Mouse (Mus musculus): ENCODE data around the gene Fam78b. TPM values are rescaled to one million over a fixed set of nuclear protein-coding genes. Genes with fewer than 3 reads are reported as not detected.

Fam78b gene
- polyA plus RNA-seq, 1 experiment from 2014 or later: 0.63 TPM

DNA sequence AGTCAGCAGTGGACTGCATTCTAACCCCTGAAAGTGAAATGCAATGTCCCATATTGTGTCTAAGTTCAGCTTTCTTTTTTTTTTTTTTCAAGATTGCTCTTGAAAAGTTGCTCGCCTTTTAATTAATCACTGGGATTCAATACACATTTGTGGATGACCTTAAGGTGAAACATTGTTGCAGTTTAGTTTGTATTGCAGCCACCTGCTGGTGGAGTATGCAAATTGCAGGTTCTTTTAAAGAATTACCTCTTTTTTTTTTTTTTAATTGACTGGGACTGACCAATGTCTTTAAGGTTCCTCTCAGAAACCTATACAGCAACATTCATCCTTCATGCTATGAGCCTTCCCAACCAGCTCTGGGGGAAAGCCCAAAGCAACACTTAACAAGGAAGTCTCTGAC is 33.2 kb downstream of the Fam78b start:
- Histone ChIP-seq H3K36me3 (no peaks in the 10 kb centered on the region), H3K9ac (no peak overlapping the region), H3K4me3 (no peak overlapping the region), H3K27ac (replicated peaks) (no peak overlapping the region), H3K27me3 (replicated peaks) (no peaks in the 10 kb centered on the region), H3K4me1 (peaks cover 15% of the 10 kb centered on the region), H3K9me3 (no peaks in the 10 kb centered on the region), H3K4me2 (no peak overlapping the region)
- WGBS: 66% methylated on average over 1 of the region's 1 CpGs
- no peak for ATAC-seq (ENCODE audit: extremely low read depth, insufficient number of reproducible peaks, low FRiP score, low TSS enrichment)

- no peaks in the 10 kb centered on the region for H3K36me3 ChIP-seq
- 79% methylated on average over 6 of the region's 6 CpGs for WGBS
- H3K27ac ChIP-seq (replicated peaks): no peak overlapping the region
- no peaks in the 10 kb centered on the region for H3K27me3 ChIP-seq (replicated peaks)
- H3K9ac ChIP-seq: no peak overlapping the region
- H3K4me1 ChIP-seq: peaks cover 10% of the 10 kb centered on the region
- H3K4me2 ChIP-seq: no peak overlapping the region
- peaks cover 8% of the 10 kb centered on the region; the same call in 1 of the 2 replicates for H3K9me3 ChIP-seq
- ATAC-seq (ENCODE audit: extremely low read depth, insufficient number of reproducible peaks, low FRiP score, low TSS enrichment): no peak
- H3K4me3 ChIP-seq: no peak overlapping the region
These were observed 41.3 kb downstream of the Fam78b start for GRCm38 (mm10) chr1:167042558-167042957.

DNA sequence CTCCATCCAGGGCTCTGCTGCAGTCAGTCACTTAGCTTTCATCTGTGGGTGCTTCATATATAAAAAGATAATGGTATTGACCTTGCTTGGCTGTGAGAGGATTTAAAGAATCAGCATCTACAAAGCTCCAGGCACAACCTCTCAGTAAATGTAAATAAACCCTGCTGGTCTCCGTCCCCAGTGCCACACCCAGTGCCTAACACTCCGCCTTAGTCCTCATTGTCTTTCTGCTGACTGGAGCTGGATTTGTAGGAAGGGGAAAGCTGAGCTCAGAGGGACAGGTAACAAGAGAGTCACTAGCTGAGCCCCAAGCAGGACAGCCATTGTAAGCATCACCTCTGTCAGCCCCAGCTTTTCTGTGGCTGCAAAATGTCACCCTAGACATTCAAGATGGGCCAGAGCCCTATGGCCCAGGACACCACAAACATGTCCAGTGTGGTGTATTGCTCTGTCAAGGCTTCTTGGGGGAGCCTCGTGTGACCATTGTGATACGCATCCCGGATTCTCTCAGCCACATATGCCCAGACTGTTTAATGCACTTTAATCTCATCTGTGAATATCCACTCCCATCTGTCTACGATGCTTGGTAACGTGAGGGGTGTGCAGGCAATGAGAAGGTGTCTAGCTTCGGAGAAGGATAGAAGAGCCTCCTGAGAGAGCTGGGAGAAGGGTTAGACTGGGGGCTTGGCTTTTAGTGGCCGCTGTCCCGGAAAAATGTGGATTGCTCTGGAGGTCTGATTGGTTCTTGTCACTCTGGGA is 45.1 kb downstream of the Fam78b start:
- WGBS: 47% methylated on average over 10 of the region's 10 CpGs
- H3K27ac ChIP-seq (replicated peaks): no peak overlapping the region
- H3K4me2 ChIP-seq: no peak overlapping the region
- no peaks in the 10 kb centered on the region for H3K4me1 ChIP-seq
- no peaks in the 10 kb centered on the region for H3K27me3 ChIP-seq (replicated peaks)
- peaks cover 8% of the 10 kb centered on the region; the same call in 1 of the 2 replicates for H3K9me3 ChIP-seq
- H3K36me3 ChIP-seq: no peaks in the 10 kb centered on the region
- no peak overlapping the region for H3K9ac ChIP-seq
- no peak for ATAC-seq (ENCODE audit: extremely low read depth, insufficient number of reproducible peaks, low FRiP score, low TSS enrichment)
- no peak overlapping the region for H3K4me3 ChIP-seq

- Histone ChIP-seq H3K36me3 (no peaks in the 10 kb centered on the region), H3K27me3 (replicated peaks) (no peaks in the 10 kb centered on the region), H3K27ac (replicated peaks) (no peak overlapping the region), H3K9me3 (no peaks in the 10 kb centered on the region), H3K9ac (no peak overlapping the region), H3K4me3 (no peak overlapping the region), H3K4me2 (no peak overlapping the region), H3K4me1 (no peaks in the 10 kb centered on the region)
- 72% methylated on average over 3 of the region's 3 CpGs for WGBS
- ATAC-seq (ENCODE audit: extremely low read depth, insufficient number of reproducible peaks, low FRiP score, low TSS enrichment): no peak
These were observed 49.6 kb downstream of the Fam78b start for GRCm38 (mm10) chr1:167050859-167051258.

GRCm38 (mm10) chr1:167054029-167054428 is 52.8 kb downstream of the Fam78b start:
- Histone ChIP-seq H3K36me3 (no peaks in the 10 kb centered on the region), H3K4me1 (no peaks in the 10 kb centered on the region), H3K27ac (replicated peaks) (no peak overlapping the region), H3K9me3 (no peaks in the 10 kb centered on the region), H3K9ac (no peak overlapping the region), H3K27me3 (replicated peaks) (no peaks in the 10 kb centered on the region), H3K4me3 (no peak overlapping the region), H3K4me2 (no peak overlapping the region)
- 45% methylated on average over 7 of the region's 7 CpGs for WGBS
- ATAC-seq (ENCODE audit: extremely low read depth, insufficient number of reproducible peaks, low FRiP score, low TSS enrichment): no peak

GRCm38 (mm10) chr1:167057543-167057942 is 56.3 kb downstream of the Fam78b start:
- Histone ChIP-seq H3K4me3 (no peak overlapping the region), H3K4me1 (no peaks in the 10 kb centered on the region), H3K27me3 (replicated peaks) (no peaks in the 10 kb centered on the region), H3K36me3 (no peaks in the 10 kb centered on the region), H3K4me2 (no peak overlapping the region), H3K9me3 (no peaks in the 10 kb centered on the region), H3K9ac (no peak overlapping the region), H3K27ac (replicated peaks) (no peak overlapping the region)
- ATAC-seq (ENCODE audit: extremely low read depth, insufficient number of reproducible peaks, low FRiP score, low TSS enrichment): no peak
- 68% methylated on average over 5 of the region's 5 CpGs for WGBS

DNA sequence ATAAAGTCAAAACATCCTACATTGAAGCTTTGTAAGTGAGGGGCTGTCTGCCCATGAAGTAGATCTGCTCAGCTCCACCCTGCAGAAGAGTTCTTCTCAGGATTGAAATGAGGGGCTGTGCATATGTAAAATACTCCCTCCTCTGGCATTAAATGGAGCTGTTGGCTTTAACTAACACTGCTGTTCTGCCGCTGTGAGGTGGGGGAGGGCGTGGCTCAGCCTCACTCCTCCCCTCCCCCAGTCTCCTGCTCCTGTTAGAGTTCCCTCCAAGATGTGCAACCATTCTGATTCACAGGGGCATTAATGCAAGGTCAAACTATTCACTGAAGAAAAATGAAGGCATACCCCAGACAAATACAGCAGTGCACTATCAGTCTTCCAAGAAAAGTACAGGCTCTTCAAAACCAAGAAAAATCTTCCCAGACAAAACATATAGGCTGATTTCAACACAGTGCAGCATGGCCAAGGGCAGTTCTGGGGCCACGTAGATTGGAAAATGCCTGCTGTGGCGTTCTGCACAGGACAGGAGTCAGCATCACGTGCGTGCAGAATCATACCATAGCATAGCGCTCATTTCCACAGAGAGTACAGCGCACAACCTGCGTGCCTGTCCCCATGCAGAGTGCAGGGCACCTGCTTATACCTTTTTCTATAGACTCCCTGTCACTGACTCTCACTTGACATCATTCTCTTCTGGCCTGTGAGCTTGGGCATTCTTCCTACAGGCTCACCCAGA is 58.5 kb downstream of the Fam78b start:
- Histone ChIP-seq H3K27me3 (replicated peaks) (no peaks in the 10 kb centered on the region), H3K9me3 (no peaks in the 10 kb centered on the region), H3K4me1 (peaks cover 10% of the 10 kb centered on the region; the same call in 1 of the 2 replicates), H3K36me3 (no peaks in the 10 kb centered on the region), H3K4me2 (no peak overlapping the region), H3K9ac (no peak overlapping the region), H3K27ac (replicated peaks) (no peak overlapping the region), H3K4me3 (no peak overlapping the region)
- ATAC-seq (ENCODE audit: extremely low read depth, insufficient number of reproducible peaks, low FRiP score, low TSS enrichment): no peak
- WGBS: 58% methylated on average over 9 of the region's 9 CpGs

GRCm38 (mm10) chr1:167063971-167064370 is 62.8 kb downstream of the Fam78b start:
- no peaks in the 10 kb centered on the region for H3K36me3 ChIP-seq
- WGBS: 38% methylated on average over 4 of the region's 4 CpGs
- ATAC-seq (ENCODE audit: extremely low read depth, insufficient number of reproducible peaks, low FRiP score, low TSS enrichment): no peak
- no peak overlapping the region for H3K4me2 ChIP-seq
- peaks cover 10% of the 10 kb centered on the region; the same call in 1 of the 2 replicates for H3K4me1 ChIP-seq
- H3K27me3 ChIP-seq (replicated peaks): no peaks in the 10 kb centered on the region
- H3K9me3 ChIP-seq: no peaks in the 10 kb centered on the region
- no peak overlapping the region for H3K4me3 ChIP-seq
- H3K9ac ChIP-seq: no peak overlapping the region
- no peak overlapping the region for H3K27ac ChIP-seq (replicated peaks)

GRCm38 (mm10) chr1:167065541-167065940 is 64.3 kb downstream of the Fam78b start:
- H3K36me3 ChIP-seq: no peaks in the 10 kb centered on the region
- 41% methylated on average over 4 of the region's 4 CpGs for WGBS
- no peak for ATAC-seq (ENCODE audit: extremely low read depth, insufficient number of reproducible peaks, low FRiP score, low TSS enrichment)

DNA sequence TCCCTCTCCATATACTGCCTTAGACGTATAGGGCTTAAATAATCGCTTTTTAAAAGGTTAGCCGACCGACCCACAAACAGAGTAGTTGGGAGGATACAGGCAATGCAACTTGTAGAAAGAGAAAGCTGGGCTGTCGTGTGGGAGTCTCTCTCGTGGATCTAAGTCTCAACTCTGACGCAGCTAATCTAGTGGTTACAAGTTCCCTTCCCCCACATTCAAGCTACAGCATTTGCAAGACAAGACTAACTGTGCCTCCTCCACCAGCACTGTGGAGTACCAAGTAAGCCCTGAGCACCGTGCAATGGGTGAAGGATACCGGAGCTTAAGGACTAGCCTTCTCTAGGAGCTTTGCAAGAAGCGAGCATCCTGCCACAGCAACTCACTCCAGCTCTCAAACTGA is 64.8 kb downstream of the Fam78b start:
- Histone ChIP-seq H3K27me3 (replicated peaks) (no peaks in the 10 kb centered on the region), H3K9ac (no peak overlapping the region), H3K27ac (replicated peaks) (no peak overlapping the region), H3K4me2 (no peak overlapping the region), H3K36me3 (no peaks in the 10 kb centered on the region), H3K4me3 (no peak overlapping the region), H3K4me1 (peaks cover 10% of the 10 kb centered on the region; the same call in 1 of the 2 replicates), H3K9me3 (no peaks in the 10 kb centered on the region)
- ATAC-seq (ENCODE audit: extremely low read depth, insufficient number of reproducible peaks, low FRiP score, low TSS enrichment): no peak
- 61% methylated on average over 10 of the region's 10 CpGs for WGBS

More at GRCm38 (mm10) chr1:167065541-167065940, 64.3 kb downstream of the Fam78b start:
- no peak overlapping the region for H3K4me3 ChIP-seq
- H3K4me1 ChIP-seq: peaks cover 10% of the 10 kb centered on the region; the same call in 1 of the 2 replicates
- no peak overlapping the region for H3K27ac ChIP-seq (replicated peaks)
- H3K4me2 ChIP-seq: no peak overlapping the region
- no peak overlapping the region for H3K9ac ChIP-seq
- H3K9me3 ChIP-seq: no peaks in the 10 kb centered on the region
- no peaks in the 10 kb centered on the region for H3K27me3 ChIP-seq (replicated peaks)

DNA sequence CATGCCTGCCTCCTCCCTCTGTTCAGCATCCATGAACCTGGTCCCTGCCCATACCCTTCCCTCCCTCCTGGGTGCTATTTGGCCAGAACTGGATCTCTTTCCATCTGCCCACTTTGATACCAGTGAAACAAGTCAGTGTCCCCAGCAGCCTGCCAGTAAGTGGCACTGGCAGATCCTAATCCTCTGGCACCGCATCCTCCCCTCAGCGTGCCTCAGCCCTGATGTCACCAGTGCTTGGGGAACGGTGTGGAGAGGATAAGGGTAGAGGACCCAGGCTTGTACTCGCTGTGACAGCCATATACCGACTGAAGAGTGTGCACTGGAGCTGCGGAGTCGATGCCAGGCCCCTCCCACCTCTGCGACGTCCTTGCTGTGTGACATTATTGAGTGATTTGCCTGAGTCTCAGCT is 65.7 kb downstream of the Fam78b start:
- no peaks in the 10 kb centered on the region for H3K9me3 ChIP-seq
- ATAC-seq (ENCODE audit: extremely low read depth, insufficient number of reproducible peaks, low FRiP score, low TSS enrichment): no peak
- WGBS: 71% methylated on average over 9 of the region's 9 CpGs

More for the DNA sequence above, 65.7 kb downstream of the Fam78b start:
- no peaks in the 10 kb centered on the region for H3K36me3 ChIP-seq
- H3K9ac ChIP-seq: no peak overlapping the region
- H3K4me2 ChIP-seq: no peak overlapping the region
- H3K27me3 ChIP-seq (replicated peaks): no peaks in the 10 kb centered on the region
- no peak overlapping the region for H3K27ac ChIP-seq (replicated peaks)
- peaks cover 10% of the 10 kb centered on the region; the same call in 1 of the 2 replicates for H3K4me1 ChIP-seq
- H3K4me3 ChIP-seq: no peak overlapping the region

Data from heart, embryonic 13.5 days (tissue).